ENCODE assay signal across 25 mouse cellular contexts in the genomic region with DNA sequence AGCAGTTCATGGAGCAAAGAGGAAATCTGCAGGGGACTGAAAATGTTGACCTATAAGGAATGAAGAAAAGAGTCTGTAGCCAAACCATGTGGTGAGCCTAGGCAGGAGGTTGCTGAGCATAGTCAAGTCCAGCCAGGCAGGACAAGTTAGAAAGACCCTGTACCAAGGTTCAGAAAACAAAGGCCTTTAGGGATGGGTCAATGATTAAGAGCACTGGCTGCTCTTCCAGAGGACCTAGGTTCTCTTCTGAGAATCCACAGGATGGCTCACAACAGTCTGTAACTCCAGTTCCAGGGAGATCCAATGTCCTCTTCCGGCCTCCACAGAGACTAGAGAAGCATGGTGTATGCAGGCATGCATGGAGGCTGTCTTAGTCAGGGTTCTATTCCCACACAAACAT. TPM values are rescaled to one million over a fixed set of nuclear protein-coding genes. Genes with fewer than 3 reads are reported as not detected.
A peak's percentile ranks its signal among the peaks of the same experiment; 100 is the strongest.
DNase-seq lines count a peak whose midpoint lies in the region; ATAC-seq lines count a peak whose summit lies in the region.
"Had no signal": no experiment of that assay in that cellular context is flagged by ENCODE, and none has a peak within 500 bp of the region (broad histone marks: within the 10 kb centered on the region; RNA-seq: fewer than 3 reads in every experiment).

No protein-coding gene starts in this region.

- H3K9me3 ChIP-seq in kidney, embryonic 15.5 days (replicated peaks) = no peaks in the 10 kb centered on the region
- H3K9me3 ChIP-seq: embryonic facial prominence, embryonic 15.5 days; forebrain, embryonic 12.5 days had no signal

- no peak overlapping the region for H3K27ac ChIP-seq in kidney, embryonic 15.5 days
- H3K27ac ChIP-seq: embryonic facial prominence, embryonic 13.5 days; embryonic facial prominence, embryonic 15.5 days; forebrain, embryonic 10.5 days; forebrain, embryonic 12.5 days had no signal

- no peaks in the 10 kb centered on the region for H3K27me3 ChIP-seq in kidney, embryonic 15.5 days
- H3K27me3 ChIP-seq: embryonic facial prominence, embryonic 13.5 days; embryonic facial prominence, embryonic 15.5 days; forebrain, embryonic 12.5 days had no signal

- H3K4me2 ChIP-seq in kidney, embryonic 15.5 days = no peak overlapping the region
- H3K4me2 ChIP-seq: embryonic facial prominence, embryonic 13.5 days; embryonic facial prominence, embryonic 15.5 days; forebrain, embryonic 12.5 days had no signal

- peaks cover 10% of the 10 kb centered on the region; the same call in 1 of the 2 replicates for H3K4me1 ChIP-seq in kidney, embryonic 15.5 days
- H3K4me1 ChIP-seq: embryonic facial prominence, embryonic 13.5 days; embryonic facial prominence, embryonic 15.5 days; forebrain, embryonic 10.5 days; forebrain, embryonic 12.5 days had no signal

- DNase-seq in kidney, adult 11 months = peak; percentile 13
- DNase-seq in kidney, postnatal 4 days = no peak
- peak; percentile 8 to 14 for DNase-seq in kidney, adult 8-10 months
- no peak for DNase-seq in kidney, adult 18-20 months
- peak; percentile 14 to 18 for DNase-seq in kidney, postnatal 36 days
- DNase-seq: adrenal gland, adult 2 months; adrenal gland, postnatal 10 days; adrenal gland, postnatal 25 days; cerebellum, adult 11 months; cerebellum, adult 18-20 months; cerebellum, adult 8-10 months; cerebellum, adult 9-11 months; cerebellum, postnatal 14 days; cerebellum, postnatal 36 days; embryo, embryonic 11 days had no signal

- 90% methylated on average over 1 of the region's 1 CpGs for WGBS in kidney, embryonic 15.5 days

- no peak overlapping the region for H3K9ac ChIP-seq in kidney, embryonic 15.5 days
- H3K9ac ChIP-seq: embryonic facial prominence, embryonic 13.5 days; embryonic facial prominence, embryonic 15.5 days; forebrain, embryonic 12.5 days had no signal

- no peak for ATAC-seq in kidney, embryonic 15.5 days (replicated peaks; ENCODE audit: low FRiP score)
- ATAC-seq: forebrain, embryonic 14.5 days had no signal

- no peaks in the 10 kb centered on the region for H3K36me3 ChIP-seq in kidney, embryonic 15.5 days
- H3K36me3 ChIP-seq: embryonic facial prominence, embryonic 13.5 days; embryonic facial prominence, embryonic 15.5 days; forebrain, embryonic 10.5 days; forebrain, embryonic 12.5 days had no signal

- H3K4me3 ChIP-seq in kidney, embryonic 15.5 days (replicated peaks) = no peak overlapping the region
- H3K4me3 ChIP-seq: embryonic facial prominence, embryonic 13.5 days; embryonic facial prominence, embryonic 15.5 days; erythroblast, embryonic 14.5 days; forebrain, embryonic 10.5 days; forebrain, embryonic 12.5 days had no signal

RNA-seq across cellular contexts. Expression of gene Lcn3, which starts 11.2 kb away (rescaled TPM):
- polyA plus RNA-seq in kidney, embryonic 15.5 days (2015; fragmentation: Nextera tagmentation; extraction: Ambion mirVana) = not detected in 2 replicates
- polyA plus RNA-seq: adrenal gland, adult 2 months; brain, embryonic 14.5 days; C2C12; embryonic facial prominence, embryonic 11.5 days; embryonic facial prominence, embryonic 13.5 days; embryonic facial prominence, embryonic 15.5 days; erythroblast, embryonic 14.5 days; forebrain, embryonic 10.5 days; forebrain, embryonic 12.5 days; forebrain, embryonic 14.5 days had no signal

RNA-seq across cellular contexts. Expression of gene Obp2b, which starts 17.4 kb away (rescaled TPM):
- not detected in 2 replicates for polyA plus RNA-seq in kidney, embryonic 15.5 days (2015; fragmentation: Nextera tagmentation; extraction: Ambion mirVana)
- polyA plus RNA-seq: adrenal gland, adult 2 months; brain, embryonic 14.5 days; C2C12; embryonic facial prominence, embryonic 11.5 days; embryonic facial prominence, embryonic 13.5 days; embryonic facial prominence, embryonic 15.5 days; erythroblast, embryonic 14.5 days; forebrain, embryonic 10.5 days; forebrain, embryonic 12.5 days; forebrain, embryonic 14.5 days had no signal

RNA-seq across cellular contexts. Expression of gene Lcn11, which starts 22.6 kb away (rescaled TPM):
- not detected in 2 replicates for polyA plus RNA-seq in kidney, embryonic 15.5 days (2015; fragmentation: Nextera tagmentation; extraction: Ambion mirVana)
- polyA plus RNA-seq: adrenal gland, adult 2 months; brain, embryonic 14.5 days; C2C12; embryonic facial prominence, embryonic 11.5 days; embryonic facial prominence, embryonic 13.5 days; embryonic facial prominence, embryonic 15.5 days; erythroblast, embryonic 14.5 days; forebrain, embryonic 10.5 days; forebrain, embryonic 12.5 days; forebrain, embryonic 14.5 days had no signal

RNA-seq across cellular contexts. Expression of gene Gm13539, which starts 27.9 kb away (rescaled TPM):
- not detected in 2 replicates for polyA plus RNA-seq in kidney, embryonic 15.5 days (2015; fragmentation: Nextera tagmentation; extraction: Ambion mirVana)
- polyA plus RNA-seq: adrenal gland, adult 2 months; brain, embryonic 14.5 days; C2C12; embryonic facial prominence, embryonic 11.5 days; embryonic facial prominence, embryonic 13.5 days; embryonic facial prominence, embryonic 15.5 days; erythroblast, embryonic 14.5 days; forebrain, embryonic 10.5 days; forebrain, embryonic 12.5 days; forebrain, embryonic 14.5 days had no signal

RNA-seq across cellular contexts. Expression of gene Bmyc, which starts 47.7 kb away (rescaled TPM):
- polyA plus RNA-seq in kidney, embryonic 15.5 days (2015; fragmentation: Nextera tagmentation; extraction: Ambion mirVana) = 91.2 and 95.1 TPM in 2 replicates

Comparison
In these comparisons a context has a peak if more than half of its experiments do, and no peak if none do; other contexts are left out.
1. DNase-seq: peak in kidney, adult 11 months (single experiment), kidney, adult 8-10 months (2 of 2) and kidney, postnatal 36 days (2 of 2); none in kidney, postnatal 4 days (0 of 2) and kidney, adult 18-20 months (single experiment).